Mouse (Mus musculus) brown adipose tissue, adult 24 weeks (tissue): ENCODE measurements around the gene Pigk. TPM values are rescaled to one million over a fixed set of nuclear protein-coding genes. Genes with fewer than 3 reads are reported as not detected.

Source experiments
- H3K27ac ChIP-seq: fragments of 200-500 bp; replicated peaks from 2 replicates; pipeline ENCODE4 v1.5.1; 2012; ENCODE audit warnings: low read depth, mild to moderate bottlenecking, low read length
- H3K4me1 ChIP-seq: fragments of 200-500 bp; 2 replicates; pipeline ENCODE4 v1.6.1; 2012; ENCODE audit warnings: low read length, mixed read lengths; ENCODE audit not compliant: control insufficient read depth, insufficient read depth, insufficient read length
- H3K4me3 ChIP-seq: fragments of 200-500 bp; 2 replicates; pipeline ENCODE4 v1.5.1; 2012; ENCODE audit warnings: low read depth, mild to moderate bottlenecking, low read length, moderate library complexity; ENCODE audit not compliant: insufficient read depth
- polyA plus RNA-seq: library from polyadenylated mRNA; stranded (reverse); fragments of >200 nt; gene quantifications from 2 replicates; pipeline ENCODE4 v1.2.4, GENCODE M21; 2012; ENCODE audit not compliant: missing spikeins, insufficient read depth, insufficient read length

Gene Pigk
- polyA plus RNA-seq, 1 experiment, result 30.3 TPM

DNA sequence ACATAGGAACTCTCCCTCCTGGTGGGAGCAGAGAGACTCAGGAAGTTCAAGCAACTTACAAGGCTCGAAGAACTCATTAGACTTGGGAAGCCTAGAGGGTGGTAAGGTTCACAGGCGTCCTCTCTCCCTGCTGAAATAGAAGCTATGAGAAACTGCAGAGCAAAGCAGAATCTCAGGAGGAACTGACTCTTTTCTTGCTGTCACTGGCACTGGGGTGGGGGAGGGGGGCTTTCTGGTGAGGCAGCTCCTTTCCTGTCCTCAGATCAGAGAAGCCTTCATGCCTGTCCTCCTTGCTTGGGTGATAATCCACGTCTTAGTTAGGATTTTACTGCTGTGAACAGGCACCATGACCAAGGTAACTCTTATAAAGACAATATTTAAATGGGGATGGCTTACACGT, 218.2 kb downstream of the Pigk start:
- Histone ChIP-seq H3K4me3 (no peak overlapping the region), H3K4me1 (no peaks in the 10 kb centered on the region), H3K27ac (no peak overlapping the region)

DNA sequence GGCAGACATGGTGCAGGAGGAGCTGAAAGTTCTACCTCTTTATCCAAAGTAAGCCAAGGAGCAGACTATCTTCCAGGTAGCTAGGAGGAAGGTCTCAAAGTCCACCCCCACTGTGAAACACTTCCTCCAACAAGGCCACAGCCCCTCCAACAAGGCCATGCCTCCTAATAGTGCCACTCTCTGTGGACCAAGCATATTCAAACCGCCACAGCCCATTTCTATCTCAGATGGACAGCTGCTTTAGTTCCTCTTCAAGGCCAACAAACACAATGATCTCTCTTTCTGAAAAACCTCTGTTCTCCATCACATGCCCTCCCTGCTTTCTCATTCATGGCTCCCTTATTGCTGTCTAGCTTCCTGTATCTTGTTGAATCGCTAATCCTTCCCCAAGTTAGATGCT, 218.6 kb downstream of the Pigk start:
- Histone ChIP-seq H3K4me1 (no peaks in the 10 kb centered on the region), H3K4me3 (no peak overlapping the region), H3K27ac (no peak overlapping the region)

DNA sequence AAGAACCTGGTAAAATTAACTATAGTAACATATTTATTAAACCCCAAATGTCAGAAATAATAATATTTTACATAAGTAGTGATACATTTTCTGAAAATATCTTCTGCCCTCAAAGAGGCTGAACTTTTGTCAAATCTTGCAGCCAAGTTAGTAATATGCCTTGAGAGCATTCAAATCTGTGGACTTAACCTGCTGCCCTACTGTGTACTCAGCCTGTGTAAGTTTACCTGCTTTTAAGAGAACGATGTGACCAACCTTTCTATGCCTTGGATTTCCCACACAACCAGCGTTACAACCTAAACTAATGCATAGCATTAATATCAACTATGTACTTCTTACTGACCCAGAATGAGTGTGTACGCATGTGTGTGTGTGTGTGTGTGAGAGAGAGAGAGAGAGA, 219.8 kb downstream of the Pigk start:
- no peak overlapping the region for H3K27ac ChIP-seq
- H3K4me3 ChIP-seq, result no peak overlapping the region
- no peaks in the 10 kb centered on the region for H3K4me1 ChIP-seq

DNA sequence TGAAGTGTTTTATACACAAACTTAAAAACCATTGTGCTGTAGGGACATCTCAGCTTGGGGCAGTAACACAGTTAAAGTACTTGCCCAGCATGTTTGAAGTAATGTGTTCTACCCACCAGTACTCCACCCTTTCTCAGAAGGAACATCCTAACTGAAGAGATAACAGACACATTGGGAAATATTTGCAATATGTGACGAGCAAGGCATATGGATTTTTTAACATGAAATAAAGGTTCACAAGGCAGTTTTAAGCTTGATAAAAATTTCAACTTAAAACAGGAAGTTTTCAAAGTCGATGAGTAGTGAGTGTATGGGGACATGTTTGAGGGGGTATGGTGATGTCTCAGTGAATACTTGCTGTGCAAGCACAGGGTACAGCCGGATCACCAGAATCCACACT, 222.4 kb downstream of the Pigk start:
- H3K27ac ChIP-seq, result no peak overlapping the region

DNA sequence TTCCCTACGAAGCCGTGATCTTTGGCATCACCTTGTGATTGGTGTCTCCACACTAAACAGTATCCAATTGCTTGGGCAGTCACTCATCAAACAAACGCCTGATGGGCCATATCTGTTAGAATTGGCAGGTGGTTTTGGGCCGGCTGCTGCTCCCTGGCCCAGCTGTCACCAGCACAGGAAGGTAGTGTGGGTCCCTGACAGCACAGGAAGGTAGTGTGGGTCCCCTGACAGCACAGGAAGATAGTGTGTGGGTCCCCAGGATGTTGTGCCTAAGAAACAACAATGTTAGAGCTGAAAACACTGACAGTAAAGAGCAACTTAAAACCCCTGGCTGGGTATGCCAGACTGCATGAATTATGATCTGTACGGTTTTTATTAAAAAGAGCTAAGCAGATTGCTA, 227.8 kb downstream of the Pigk start:
- H3K4me1 ChIP-seq, result no peaks in the 10 kb centered on the region
- H3K4me3 ChIP-seq, result no peak overlapping the region
- no peak overlapping the region for H3K27ac ChIP-seq

More for the DNA sequence above, 222.4 kb downstream of the Pigk start:
- Histone ChIP-seq H3K4me1 (no peaks in the 10 kb centered on the region), H3K4me3 (no peak overlapping the region)

DNA sequence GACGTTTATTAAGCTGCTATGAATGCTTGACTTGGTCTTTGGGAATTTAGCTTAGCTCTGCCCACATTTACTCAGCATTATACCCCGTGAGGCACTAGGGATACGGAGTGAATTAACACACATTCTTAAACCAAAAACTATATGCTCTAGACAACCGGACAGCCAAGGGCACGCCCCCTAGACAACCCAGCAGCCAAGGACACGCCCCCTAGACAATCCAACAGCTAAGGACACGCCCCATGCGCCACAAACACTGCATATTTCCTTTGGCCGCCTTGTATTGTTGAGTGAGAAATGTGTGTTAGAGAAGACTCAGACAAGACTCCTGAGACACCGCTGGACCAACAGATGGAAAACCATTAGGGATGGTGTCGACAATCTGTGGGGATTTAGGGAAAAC, 229.1 kb downstream of the Pigk start:
- Histone ChIP-seq H3K4me3 (no peak overlapping the region), H3K4me1 (no peaks in the 10 kb centered on the region), H3K27ac (no peak overlapping the region)

DNA sequence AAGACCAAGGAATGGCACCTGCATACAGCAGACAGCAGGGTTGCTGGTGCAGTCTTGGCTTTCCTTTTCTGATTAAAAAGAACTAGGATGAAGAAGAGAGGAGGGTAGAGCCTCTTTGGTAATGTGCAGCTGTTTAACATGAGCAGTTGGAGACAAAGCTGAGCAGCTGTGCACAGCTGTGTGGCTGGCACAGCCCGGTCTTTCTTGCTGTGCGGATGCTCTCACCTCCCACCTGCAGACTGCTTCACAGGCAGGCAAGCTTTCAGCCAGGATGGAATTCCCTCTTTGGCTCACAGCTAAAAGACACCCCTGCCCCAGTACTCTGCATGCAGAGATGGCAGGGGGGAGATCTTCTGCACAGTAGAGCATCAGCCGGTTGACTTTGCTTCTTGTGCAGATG, 230.9 kb downstream of the Pigk start:
- Histone ChIP-seq H3K27ac (no peak overlapping the region), H3K4me1 (no peaks in the 10 kb centered on the region), H3K4me3 (no peak overlapping the region)

DNA sequence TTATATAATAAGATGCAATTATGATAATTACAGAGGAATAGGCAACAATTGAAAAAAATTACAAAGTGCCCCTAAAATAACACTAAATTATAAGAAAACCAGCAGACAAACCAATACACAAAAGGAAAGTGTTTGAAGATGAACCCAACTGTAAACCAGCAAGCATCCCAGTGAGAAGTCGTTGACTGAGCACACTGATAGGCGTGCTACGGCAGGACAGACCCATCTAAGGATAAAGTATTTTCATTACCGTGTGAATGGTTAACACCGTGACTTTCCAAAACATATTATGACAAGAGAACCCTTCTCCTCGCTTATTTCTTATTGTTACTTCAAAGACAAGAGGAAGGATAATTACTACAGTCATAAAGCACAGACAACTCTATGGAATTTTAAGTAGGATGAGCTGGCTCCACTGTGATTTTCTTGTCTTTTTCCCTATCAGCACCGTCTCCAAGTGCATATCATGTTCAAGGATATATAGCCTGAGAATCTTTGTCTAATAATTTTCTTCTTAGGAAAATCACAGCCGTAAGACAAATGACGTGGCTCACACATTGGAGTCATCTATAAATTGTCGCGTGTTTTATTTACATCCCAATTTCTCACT, 233.2 kb downstream of the Pigk start:
- H3K4me1 ChIP-seq, result no peaks in the 10 kb centered on the region
- H3K4me3 ChIP-seq, result no peak overlapping the region
- H3K27ac ChIP-seq, result no peak overlapping the region

DNA sequence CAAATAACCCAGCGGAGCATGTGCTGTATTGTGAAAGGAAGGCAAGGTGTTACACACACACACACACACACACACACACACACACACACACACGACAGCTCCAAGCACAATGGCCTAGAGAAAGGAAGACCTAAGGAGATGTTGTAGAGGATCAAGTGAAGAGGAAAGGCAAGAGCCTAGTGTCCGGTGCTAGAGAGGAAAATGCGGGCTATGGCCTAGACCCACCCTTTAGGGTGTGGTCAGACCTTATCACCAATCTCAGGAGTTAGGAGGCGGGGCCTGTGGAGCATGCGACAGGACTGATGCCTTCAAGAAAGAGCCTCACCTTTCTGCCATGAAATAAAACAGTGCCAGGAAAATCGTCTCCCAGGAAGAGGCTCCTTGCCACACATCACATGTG, 234.7 kb downstream of the Pigk start:
- H3K4me1 ChIP-seq, result no peaks in the 10 kb centered on the region

DNA sequence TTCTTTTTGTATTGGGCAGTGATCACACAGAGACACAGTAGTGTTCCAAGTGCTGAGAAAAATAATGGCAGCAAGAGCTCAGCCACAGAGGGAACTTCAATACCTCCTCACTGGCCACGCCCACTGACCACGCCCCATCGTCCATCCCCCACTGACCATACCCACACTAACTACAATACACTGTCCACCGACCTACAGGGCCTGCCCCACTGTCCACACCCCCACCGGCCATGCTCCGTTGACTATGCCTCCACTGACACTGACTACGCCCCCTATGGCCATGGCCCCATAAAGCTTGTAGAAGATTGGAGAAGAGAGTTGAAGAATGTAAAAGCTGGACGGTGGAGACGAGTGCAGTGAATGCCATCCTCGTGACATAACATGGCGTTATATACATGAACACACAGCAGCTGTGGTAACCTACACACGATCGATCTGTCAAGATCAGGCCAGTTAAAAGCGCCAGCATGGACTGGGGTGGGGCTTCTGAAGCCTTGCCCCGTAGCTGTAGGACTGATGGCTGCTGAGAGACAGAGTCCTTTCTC, 235.4 kb downstream of the Pigk start:
- H3K27ac ChIP-seq, result no peak overlapping the region
- H3K4me3 ChIP-seq, result no peak overlapping the region
- H3K4me1 ChIP-seq, result no peaks in the 10 kb centered on the region

More for the DNA sequence above, 234.7 kb downstream of the Pigk start:
- no peak overlapping the region for H3K4me3 ChIP-seq
- H3K27ac ChIP-seq, result no peak overlapping the region

DNA sequence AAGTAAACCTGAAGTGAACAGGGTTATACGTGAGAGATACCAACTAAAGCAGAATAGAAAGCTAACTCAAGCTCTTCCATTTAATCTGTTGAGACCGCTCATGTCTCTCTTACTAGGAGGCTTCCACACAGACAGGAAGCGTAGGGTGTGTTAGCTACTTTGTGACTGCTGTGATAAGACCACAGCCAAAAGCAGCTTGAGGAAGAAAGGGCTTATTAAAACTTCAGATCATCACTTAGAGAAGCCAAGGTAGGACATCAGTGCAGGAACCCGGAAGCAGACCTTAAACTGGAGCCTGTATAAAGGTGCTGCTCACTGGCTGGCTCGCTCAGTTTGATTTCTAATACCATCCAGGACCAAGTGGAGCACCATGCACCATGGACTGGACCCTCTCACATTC, 236.4 kb downstream of the Pigk start:
- H3K27ac ChIP-seq, result no peak overlapping the region
- no peak overlapping the region for H3K4me3 ChIP-seq
- H3K4me1 ChIP-seq, result no peaks in the 10 kb centered on the region

DNA sequence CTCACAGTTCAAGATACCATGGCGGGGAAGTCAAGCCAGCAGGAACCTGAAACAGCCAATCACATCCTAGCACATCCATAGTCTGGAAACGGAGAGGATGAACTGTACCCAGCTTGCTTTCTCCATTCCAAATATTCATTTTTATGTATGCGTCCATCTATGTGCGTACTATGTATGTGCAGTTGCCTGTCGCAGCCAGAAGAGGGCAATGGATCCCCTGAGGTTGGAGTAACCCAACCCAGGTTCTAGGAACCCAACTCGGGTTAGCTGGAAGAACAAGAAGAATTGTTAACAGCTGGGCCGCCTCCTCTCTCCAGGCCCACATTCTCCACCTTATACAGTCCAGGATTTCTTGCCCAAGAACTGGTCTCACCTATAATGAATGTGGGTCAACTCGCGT, 237.0 kb downstream of the Pigk start:
- Histone ChIP-seq H3K27ac (no peak overlapping the region), H3K4me1 (no peaks in the 10 kb centered on the region), H3K4me3 (no peak overlapping the region)

DNA sequence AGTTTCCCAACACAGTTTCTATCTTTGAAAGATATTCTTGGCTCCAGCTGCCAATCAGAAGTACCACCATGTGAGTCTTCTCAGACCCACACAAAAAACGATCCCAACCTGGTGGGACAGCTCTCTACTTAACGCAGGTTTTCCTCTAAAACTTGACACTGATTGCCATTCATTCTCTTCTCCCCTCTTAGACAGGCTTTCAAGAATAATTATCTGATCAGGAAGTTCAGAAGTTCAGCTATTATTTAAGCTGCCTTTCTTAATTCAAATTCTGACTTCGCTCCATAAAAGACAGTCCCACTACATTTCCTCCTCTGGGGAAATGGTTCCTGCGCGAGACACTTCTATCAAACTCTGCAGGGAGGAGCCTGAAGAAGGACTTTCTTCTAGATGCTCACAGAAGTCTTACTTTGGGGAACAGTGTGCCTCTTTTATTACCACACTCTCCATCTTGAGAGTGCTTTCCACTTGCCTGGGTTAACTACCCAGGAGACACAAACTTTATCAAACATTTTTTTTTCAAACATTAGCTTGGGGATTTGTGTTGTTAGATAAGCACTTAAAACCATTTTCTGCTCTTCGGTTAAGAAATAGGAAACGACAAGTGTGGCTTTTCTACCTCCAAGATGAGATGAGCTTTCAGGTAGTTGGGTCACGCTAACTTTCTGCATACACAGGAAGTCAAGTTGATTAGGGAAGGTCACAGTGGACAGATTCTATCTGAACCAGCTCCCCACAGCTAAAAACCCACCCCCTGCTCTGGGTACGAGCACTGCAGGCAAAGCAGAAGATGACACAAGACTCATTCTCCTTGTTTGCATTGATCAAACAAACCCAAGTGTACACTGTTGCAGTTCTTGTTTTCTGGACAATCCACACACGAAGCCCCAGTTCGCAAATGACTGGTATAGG, 238.0 kb downstream of the Pigk start:
- Histone ChIP-seq H3K4me3 (no peak overlapping the region), H3K4me1 (no peaks in the 10 kb centered on the region), H3K27ac (no peak overlapping the region)

DNA sequence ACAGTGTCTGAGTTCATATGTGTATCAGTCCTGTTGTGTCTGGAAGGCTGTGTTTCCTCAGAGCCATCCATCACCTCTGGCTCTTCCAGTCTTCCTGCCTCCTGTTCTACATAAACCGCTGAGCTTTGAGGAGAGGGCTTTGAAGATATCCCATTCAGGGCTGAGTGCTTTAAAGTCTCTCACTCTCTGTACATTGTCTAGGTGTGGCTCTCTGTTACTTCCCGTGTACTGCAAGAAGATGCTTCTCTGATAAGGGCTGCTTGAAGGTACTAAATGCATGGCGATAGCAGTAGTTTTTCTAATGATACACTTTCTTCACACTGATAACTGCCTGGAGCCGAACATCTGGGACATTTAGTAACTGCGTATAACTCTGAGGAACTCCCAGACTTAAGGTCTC, 242.1 kb downstream of the Pigk start:
- H3K4me1 ChIP-seq, result no peaks in the 10 kb centered on the region
- no peak overlapping the region for H3K27ac ChIP-seq
- H3K4me3 ChIP-seq, result no peak overlapping the region

DNA sequence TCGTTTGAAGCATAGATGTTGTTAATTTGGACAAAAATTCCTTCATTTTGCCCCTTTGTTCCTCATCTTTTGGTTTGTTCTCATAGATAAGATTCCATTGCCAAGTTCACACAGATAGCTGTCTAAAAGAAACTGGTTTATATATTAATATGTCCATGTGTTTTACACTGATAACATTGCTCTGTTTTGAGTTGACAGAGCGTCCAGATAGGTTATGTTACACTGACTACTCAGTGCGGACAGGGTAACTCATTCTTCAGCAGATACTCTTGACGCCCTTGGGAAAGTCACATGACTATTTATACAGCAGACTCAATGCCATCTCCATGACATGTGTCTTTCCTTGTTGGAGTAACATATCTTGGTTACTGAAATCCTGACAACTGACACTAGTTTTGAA, 242.9 kb downstream of the Pigk start:
- Histone ChIP-seq H3K4me1 (no peaks in the 10 kb centered on the region), H3K4me3 (no peak overlapping the region), H3K27ac (no peak overlapping the region)
